Mouse (Mus musculus) G1E (cell line): ENCODE measurements around the gene Herpud2. TPM values are rescaled to one million over a fixed set of nuclear protein-coding genes. Genes with fewer than 3 reads are reported as not detected.

ENCODE experiments used
- ATAC-seq: 2 replicates; pipeline ENCODE4 v1.8.0; 2016; ENCODE audit warnings: mild to moderate bottlenecking; ENCODE audit not compliant: insufficient number of reproducible peaks, poor library complexity, low FRiP score, severe bottlenecking; ENCODE audit errors: extremely low read depth
- DNase-seq: peaks from one replicate; pipeline ENCODE4 v3.0.0; 2012; ENCODE audit warnings: low spot score
- H3K27me3 ChIP-seq: 2 replicates; pipeline ENCODE4 v1.6.1; 2012; ENCODE audit warnings: mild to moderate bottlenecking, low read length, inconsistent platforms; ENCODE audit not compliant: insufficient read depth
- H3K36me3 ChIP-seq: replicated peaks from 2 replicates; pipeline ENCODE3; 2012; ENCODE audit warnings: mild to moderate bottlenecking, inconsistent platforms
- H3K4me1 ChIP-seq: 2 replicates; pipeline ENCODE4 v1.6.1; 2012; ENCODE audit warnings: low read depth, low read length, inconsistent platforms, mixed read lengths; ENCODE audit not compliant: insufficient read depth
- H3K4me3 ChIP-seq: 2 replicates; pipeline ENCODE4 v1.5.1; 2012; ENCODE audit warnings: low read depth, mild to moderate bottlenecking, inconsistent platforms, low read length, moderate library complexity, mixed read lengths
- H3K9me3 ChIP-seq: replicated peaks from 2 replicates; pipeline ENCODE4 v1.6.1; 2012; ENCODE audit warnings: inconsistent platforms
- CTCF ChIP-seq: IDR thresholded peaks from 2 replicates; pipeline ENCODE4 v1.5.1; 2012; ENCODE audit warnings: low read depth, low read length, inconsistent platforms, mixed read lengths
- GATA1 ChIP-seq: IDR thresholded peaks from 2 replicates; pipeline ENCODE4 v1.6.1; 2012; ENCODE audit warnings: borderline replicate concordance, low read length, inconsistent platforms, mixed read lengths
- GATA2 ChIP-seq: IDR thresholded peaks from 2 replicates; pipeline ENCODE4 v1.6.1; 2012; ENCODE audit warnings: low read depth, low read length, inconsistent platforms, borderline replicate concordance
- POLR2AphosphoS5 ChIP-seq: IDR thresholded peaks from 2 replicates; pipeline ENCODE4 v1.6.1; 2012; ENCODE audit warnings: low read depth, low read length, inconsistent platforms; ENCODE audit not compliant: insufficient replicate concordance
- TAL1 ChIP-seq: conservative IDR thresholded peaks from 2 replicates; pipeline ENCODE4 v1.6.1; 2012; ENCODE audit warnings: low read depth, low read length, inconsistent platforms, mixed read lengths
- polyA plus RNA-seq: library from polyadenylated mRNA; stranded (reverse); fragments of >175 nt; gene quantifications from 2 replicates; pipeline ENCODE4 v1.2.3, GENCODE M21; 2012
- total RNA-seq, 2 experiments: library from RNA; stranded (forward) in 1 of 2; stranded (reverse) in 1 of 2; fragments of 200-1000 nt in 1 of 2; fragments of >200 nt in 1 of 2; fragmentation: Nextera tagmentation in 1 of 2; gene quantifications; 2 replicates each; pipeline ENCODE4 v1.2.3; 2014 to 2017

The Herpud2 gene
- total RNA-seq (2014; fragmentation: Nextera tagmentation): 35.3 and 46.9 TPM in 2 replicates
- 13.7 and 14.0 TPM in 2 replicates for total RNA-seq (2017)
- 15.6 and 19.2 TPM in 2 replicates for polyA plus RNA-seq

DNA sequence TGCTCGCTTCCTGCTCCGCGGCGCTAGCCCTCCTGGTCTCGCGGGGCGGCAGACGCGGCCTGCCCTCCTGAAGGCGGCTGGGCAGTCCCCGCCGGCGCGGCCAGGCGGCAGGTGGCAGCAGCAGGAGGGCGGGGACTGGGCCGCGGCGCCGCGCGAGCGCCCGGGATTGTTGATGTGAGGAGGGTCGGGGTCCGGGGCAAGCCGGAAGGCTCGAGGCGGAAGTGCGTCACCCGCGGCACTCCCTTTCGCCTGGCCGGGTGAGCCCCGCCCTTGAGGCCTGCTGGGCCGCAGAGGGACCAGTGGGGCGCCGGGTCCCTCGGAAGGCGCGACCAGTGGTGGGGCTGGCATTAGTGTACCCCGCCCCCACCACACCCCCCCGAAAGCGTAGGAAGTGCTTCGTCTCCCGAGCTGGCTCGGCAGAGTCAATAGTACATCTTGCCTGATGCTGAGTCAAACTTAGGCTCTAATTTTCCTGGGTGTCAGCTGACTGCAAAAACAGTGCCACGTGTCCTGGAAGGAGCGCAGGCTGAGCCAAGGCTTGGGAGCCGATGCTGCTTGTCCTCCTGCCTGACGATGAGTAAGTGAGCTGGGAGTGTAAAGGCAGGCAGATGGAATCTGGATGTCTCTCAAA lies at the start of gene Herpud2:
Gene Herpud2 (minus strand): TSS at position 210 of the 631 bp plus-strand sequence.
- TF ChIP-seq TAL1 (no peak), CTCF (no peak), POLR2AphosphoS5 (no peak), GATA1 (no peak), GATA2 (no peak)
- Histone ChIP-seq H3K4me3 (peak within 1 kb of the TSS; percentile 91), H3K36me3 (peaks cover 3% of the 10 kb centered on the region), H3K4me1 (peaks cover 32% of the 10 kb centered on the region), H3K9me3 (peaks cover 3% of the 10 kb centered on the region; the same call in 1 of the 2 replicates), H3K27me3 (no peaks in the 10 kb centered on the region)
- DNase-seq: peak; percentile 89
- ATAC-seq: peak; percentile 83

DNA sequence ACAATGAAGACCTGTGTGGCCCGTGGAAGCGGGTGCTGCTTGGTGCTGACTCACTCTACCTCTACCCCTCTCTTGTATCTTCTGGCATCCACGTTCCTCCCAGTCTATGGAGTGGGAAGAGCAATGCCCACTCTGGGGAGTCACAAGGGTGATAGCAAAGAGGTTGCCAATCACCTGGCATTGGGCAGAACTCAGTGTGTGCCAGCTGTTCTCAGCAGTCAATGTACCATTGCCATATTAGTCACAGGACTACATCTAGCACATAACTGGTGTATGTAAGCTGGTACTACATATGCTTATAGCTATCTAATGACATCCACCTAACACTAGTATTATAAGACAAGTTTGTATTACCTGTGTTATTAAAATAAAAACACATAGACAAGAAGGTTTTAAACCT lies 49.4 kb upstream of the Herpud2 start:
- TF ChIP-seq POLR2AphosphoS5 (no peak), GATA1 (no peak), CTCF (no peak), GATA2 (no peak), TAL1 (no peak)
- DNase-seq: no peak
- Histone ChIP-seq H3K36me3 (no peaks in the 10 kb centered on the region), H3K9me3 (no peaks in the 10 kb centered on the region), H3K27me3 (peaks cover 16% of the 10 kb centered on the region; the same call in 1 of the 2 replicates), H3K4me1 (no peaks in the 10 kb centered on the region), H3K4me3 (no peak overlapping the region)
- no peak for ATAC-seq

DNA sequence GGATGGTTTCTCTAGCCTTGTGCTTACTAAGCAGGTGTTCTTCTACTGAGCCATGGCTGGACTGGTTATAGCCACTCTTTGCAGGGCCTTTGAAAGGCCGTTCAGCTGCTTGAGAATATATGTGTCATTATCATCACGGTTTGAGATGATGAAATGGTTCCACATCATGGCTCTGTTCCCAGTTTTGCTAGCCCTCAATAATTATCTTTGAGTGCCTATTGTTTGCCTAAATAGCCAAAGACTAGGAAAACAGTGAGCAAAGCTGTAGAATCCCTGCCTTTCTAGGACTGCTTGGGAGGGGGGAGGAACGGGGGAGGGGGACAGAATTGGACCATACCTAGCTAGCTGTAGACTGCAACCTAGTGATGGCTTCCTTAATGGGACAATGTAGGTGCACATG lies 48.5 kb upstream of the Herpud2 start:
- no peak for DNase-seq
- Histone ChIP-seq H3K36me3 (no peaks in the 10 kb centered on the region), H3K9me3 (no peaks in the 10 kb centered on the region), H3K4me1 (no peaks in the 10 kb centered on the region), H3K4me3 (no peak overlapping the region), H3K27me3 (peaks cover 21% of the 10 kb centered on the region; the same call in 1 of the 2 replicates)
- TF ChIP-seq TAL1 (no peak), POLR2AphosphoS5 (no peak), GATA1 (no peak), CTCF (no peak), GATA2 (no peak)
- ATAC-seq: no peak

DNA sequence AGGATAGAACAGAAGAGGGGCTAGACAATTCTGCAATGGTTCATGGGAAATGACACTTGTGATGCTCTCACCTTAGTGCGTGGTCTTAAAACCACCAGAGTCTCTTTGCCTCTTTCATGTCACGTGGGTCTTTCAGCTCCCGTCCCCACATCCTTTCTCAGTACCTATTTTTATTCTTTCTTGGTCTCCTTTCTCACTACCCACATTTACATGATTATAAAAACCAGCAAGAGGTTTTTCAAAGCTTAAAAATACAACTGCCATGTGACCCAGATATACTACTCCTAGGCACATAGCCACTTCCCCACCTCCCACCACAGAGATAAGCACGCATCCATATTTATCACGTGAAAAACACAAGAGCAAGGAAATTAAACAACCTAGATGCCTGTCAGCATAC lies 45.1 kb upstream of the Herpud2 start:
- TF ChIP-seq TAL1 (no peak), POLR2AphosphoS5 (no peak), GATA1 (no peak), GATA2 (no peak), CTCF (no peak)
- Histone ChIP-seq H3K4me1 (no peaks in the 10 kb centered on the region), H3K36me3 (no peaks in the 10 kb centered on the region), H3K27me3 (peaks cover 15% of the 10 kb centered on the region; the same call in 1 of the 2 replicates), H3K4me3 (no peak overlapping the region), H3K9me3 (no peaks in the 10 kb centered on the region)
- no peak for ATAC-seq
- no peak for DNase-seq

DNA sequence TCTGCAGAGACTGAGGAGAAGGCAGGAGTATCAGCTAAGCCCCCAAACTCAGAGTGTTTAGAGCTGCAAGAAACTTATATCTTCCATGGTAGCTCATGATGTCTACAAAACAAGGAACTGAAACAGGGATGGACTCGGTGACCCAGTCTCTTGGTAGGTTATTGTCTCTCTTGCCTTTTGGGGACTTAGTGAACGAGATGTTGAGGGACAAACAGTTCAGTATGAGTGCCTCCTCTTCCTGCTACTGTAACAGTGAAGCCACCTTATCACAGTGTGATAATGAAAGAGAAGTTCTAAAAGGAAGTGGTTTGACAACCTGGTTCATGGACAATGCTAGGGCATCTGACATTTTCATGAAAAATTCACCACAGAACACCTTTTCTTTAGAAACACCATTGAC lies 40.0 kb upstream of the Herpud2 start:
- no peak overlapping the region for H3K4me3 ChIP-seq
- H3K27me3 ChIP-seq: peaks cover 17% of the 10 kb centered on the region
- DNase-seq (no peak), ATAC-seq (no peak)
- no peaks in the 10 kb centered on the region for H3K4me1 ChIP-seq
- no peak for TF ChIP-seq GATA1
- TF ChIP-seq GATA2: no peak
- TF ChIP-seq POLR2AphosphoS5: no peak
- no peak for TF ChIP-seq CTCF
- no peak for TF ChIP-seq TAL1
- no peaks in the 10 kb centered on the region for H3K9me3 ChIP-seq
- no peaks in the 10 kb centered on the region for H3K36me3 ChIP-seq

DNA sequence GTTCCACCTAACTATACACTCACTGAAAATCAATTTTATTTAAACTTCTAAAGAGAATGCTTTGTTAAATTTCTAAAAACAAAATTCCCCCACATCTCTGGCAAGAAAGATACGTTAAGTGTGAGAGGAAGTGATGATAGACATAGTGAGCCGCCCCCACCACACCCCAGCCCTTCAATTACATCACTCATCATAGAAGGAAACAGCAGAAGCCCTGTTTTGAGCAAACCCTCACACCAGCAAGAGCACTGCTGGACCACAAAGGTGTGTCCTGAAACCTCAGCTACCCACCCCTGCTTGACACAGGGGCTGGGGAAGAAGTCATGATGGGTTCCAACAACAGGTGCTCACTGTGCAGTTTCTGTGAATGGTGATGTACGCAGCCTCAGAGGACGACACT lies 34.9 kb upstream of the Herpud2 start:
- Histone ChIP-seq H3K4me1 (no peaks in the 10 kb centered on the region), H3K27me3 (peaks cover 12% of the 10 kb centered on the region), H3K36me3 (no peaks in the 10 kb centered on the region), H3K4me3 (no peak overlapping the region), H3K9me3 (no peaks in the 10 kb centered on the region)
- ATAC-seq: no peak
- no peak for TF ChIP-seq TAL1
- TF ChIP-seq POLR2AphosphoS5: no peak
- TF ChIP-seq CTCF: no peak
- TF ChIP-seq GATA2: no peak
- TF ChIP-seq GATA1: no peak
- DNase-seq: no peak
